Mouse (Mus musculus) lung, embryonic 15.5 days (tissue): ENCODE results near the gene Tmem265. TPM values are rescaled to one million over a fixed set of nuclear protein-coding genes. Genes with fewer than 3 reads are reported as not detected.

Experiments used
- ATAC-seq: fragments of 200-750 bp; cut with Nextera tagmentation; 2 replicates; pipeline ENCODE4 v1.8.0; 2017; ENCODE audit warnings: moderate number of reproducible peaks, borderline replicate concordance; ENCODE audit not compliant: low FRiP score, low TSS enrichment; ENCODE audit errors: extremely low read depth
- H3K27ac ChIP-seq: fragments of 300-500 bp; sonication (generic); 2 replicates; pipeline ENCODE4 v1.5.1; 2015; ENCODE audit warnings: moderate library complexity, mild to moderate bottlenecking, inconsistent platforms
- H3K27me3 ChIP-seq: fragments of 300-500 bp; sonication (generic); 2 replicates; pipeline ENCODE4 v1.6.1; 2015; ENCODE audit warnings: inconsistent platforms
- H3K36me3 ChIP-seq: fragments of 300-500 bp; sonication (generic); 2 replicates; pipeline ENCODE4 v1.6.1; 2015; ENCODE audit warnings: inconsistent platforms
- H3K4me1 ChIP-seq: fragments of 300-500 bp; sonication (generic); 2 replicates; pipeline ENCODE4 v1.6.1; 2015; ENCODE audit warnings: inconsistent platforms
- H3K4me2 ChIP-seq: fragments of 300-500 bp; sonication (generic); 2 replicates; pipeline ENCODE4 v1.6.1; 2015; ENCODE audit warnings: inconsistent platforms, mild to moderate bottlenecking, moderate library complexity
- H3K4me3 ChIP-seq: fragments of 300-500 bp; sonication (generic); 2 replicates; pipeline ENCODE4 v1.5.1; 2015; ENCODE audit warnings: mild to moderate bottlenecking, inconsistent platforms
- H3K9ac ChIP-seq: fragments of 300-500 bp; sonication (generic); 2 replicates; pipeline ENCODE4 v1.6.1; 2015; ENCODE audit warnings: inconsistent platforms
- H3K9me3 ChIP-seq: fragments of 300-500 bp; sonication (generic); 2 replicates; pipeline ENCODE4 v1.6.1; 2016; ENCODE audit warnings: inconsistent platforms
- WGBS: fragments of 180-500 bp; shearing (Covaris S2); methylation state at CpG from one replicate; pipeline ENCODE4 v1.1.7; 2015; 5-methylcytosine and 5-hydroxymethylcytosine counted together
- polyA plus RNA-seq: library from polyadenylated mRNA; unstranded; fragments of >200 nt; fragmentation: Nextera tagmentation; extraction: Ambion mirVana; gene quantifications from 2 replicates; pipeline ENCODE4 v1.2.1, GENCODE M21; 2015

Tmem265 gene
- polyA plus RNA-seq, 1 experiment from 2014 or later = 7.7 TPM

- Histone ChIP-seq H3K9ac (peak overlapping the region; percentile 93), H3K9me3 (no peaks in the 10 kb centered on the region), H3K4me1 (peaks cover 18% of the 10 kb centered on the region), H3K27me3 (no peaks in the 10 kb centered on the region), H3K36me3 (peaks cover 36% of the 10 kb centered on the region), H3K4me2 (peak overlapping the region; percentile 73), H3K27ac (peak overlapping the region; percentile 87), H3K4me3 (peak overlapping the region; percentile 100)
- peak; percentile 68 for ATAC-seq
- WGBS = 0% methylated on average over 34 of the region's 44 CpGs
Measured at GRCm38 (mm10) chr7:127614511-127614890, 53.3 kb downstream of the Tmem265 start.

DNA sequence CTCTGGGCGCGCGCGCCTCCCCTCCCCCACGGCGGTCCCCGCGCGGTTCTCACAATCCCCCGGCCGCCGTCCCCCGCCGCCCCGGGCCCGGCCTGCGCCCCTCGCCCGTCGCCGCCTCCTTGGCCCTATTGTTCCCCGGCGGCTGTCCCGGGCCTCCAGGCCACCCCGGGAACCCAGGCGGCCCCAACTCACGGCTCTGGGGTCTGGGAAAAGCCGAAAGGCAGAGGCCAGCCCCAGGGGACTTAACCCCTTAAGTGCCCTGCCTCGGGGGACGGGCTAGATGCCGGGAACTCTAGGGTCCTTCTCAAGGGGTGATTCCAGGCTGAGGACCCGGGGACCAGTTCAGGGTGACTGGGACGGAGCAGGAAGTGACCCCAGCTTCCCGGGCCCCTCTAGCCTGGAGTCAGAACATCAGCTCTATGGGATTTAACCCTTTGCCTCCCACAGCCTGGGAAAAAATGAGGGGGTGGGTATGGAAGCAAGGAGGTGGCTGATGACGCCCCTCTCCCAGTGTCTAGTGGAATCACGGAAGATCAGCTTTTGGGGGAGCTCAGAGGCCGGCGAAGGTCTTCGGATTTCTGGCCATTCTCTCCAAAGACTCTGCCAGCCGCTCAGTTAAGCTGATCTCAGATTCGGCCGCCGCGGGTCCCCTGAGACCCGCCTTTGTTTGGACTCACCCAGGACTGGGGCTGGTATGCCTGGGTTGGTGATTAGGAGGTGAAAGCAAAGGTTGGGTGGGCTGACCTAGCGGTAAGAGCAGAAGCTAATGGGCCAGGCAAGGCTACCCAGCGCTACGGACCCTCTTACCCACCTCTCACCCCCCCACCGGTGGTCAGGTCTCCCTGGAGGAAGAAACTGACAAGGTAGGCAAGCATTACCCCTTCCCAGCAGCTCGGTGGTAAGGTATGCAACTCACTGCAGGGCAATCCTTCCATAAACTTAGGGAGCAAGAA lies 54.0 kb downstream of the Tmem265 start, which contains the start of gene Zfp629:
Gene Zfp629 (minus strand): TSS at position 907 of the 953 bp plus-strand sequence.
- Histone ChIP-seq H3K36me3 (peaks cover 29% of the 10 kb centered on the region), H3K4me1 (peaks cover 18% of the 10 kb centered on the region), H3K4me3 (peak within 1 kb of the TSS; percentile 100), H3K27ac (peak within 1 kb of the TSS; percentile 87), H3K27me3 (no peaks in the 10 kb centered on the region), H3K9me3 (no peaks in the 10 kb centered on the region), H3K4me2 (peak within 1 kb of the TSS; percentile 73), H3K9ac (peak within 1 kb of the TSS; percentile 93)
- ATAC-seq = peak; percentile 90
- WGBS = 1% methylated on average over 49 of the region's 50 CpGs

DNA sequence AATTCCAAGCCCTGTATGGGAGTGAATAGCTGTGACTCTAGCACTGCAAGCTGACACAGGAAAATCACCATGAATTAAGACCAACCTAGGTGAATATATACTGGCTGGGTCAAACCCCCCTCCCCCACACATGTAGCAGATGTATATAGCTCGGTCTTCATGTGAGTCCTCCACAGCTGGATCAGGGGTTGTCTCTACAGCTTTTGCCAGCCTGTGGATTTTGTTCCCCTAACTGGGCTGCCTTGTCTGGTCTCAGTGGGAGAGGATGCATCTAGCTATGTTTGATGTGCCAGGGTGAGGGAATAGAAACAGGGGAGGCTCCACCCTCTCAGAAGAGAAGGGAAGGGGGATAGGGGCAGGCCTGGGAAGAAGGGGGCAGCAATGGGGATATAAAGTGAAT lies 55.1 kb downstream of the Tmem265 start:
- Histone ChIP-seq H3K4me2 (peak overlapping the region; percentile 73), H3K4me3 (no peak overlapping the region), H3K27ac (no peak overlapping the region), H3K9me3 (no peaks in the 10 kb centered on the region), H3K4me1 (peaks cover 18% of the 10 kb centered on the region), H3K9ac (no peak overlapping the region), H3K27me3 (no peaks in the 10 kb centered on the region), H3K36me3 (peaks cover 18% of the 10 kb centered on the region)
- 79% methylated on average over 1 of the region's 1 CpGs for WGBS
- no peak for ATAC-seq

Other genes with a start within 250 kb of the Tmem265 start
- 16.8 and 18.1 TPM in 2 replicates for gene Zfp768, start 215.8 kb upstream of the Tmem265 start, polyA plus RNA-seq
- 9.5 TPM in 2 replicates for gene Zfp747, start 185.3 kb upstream of the Tmem265 start, polyA plus RNA-seq
- gene 9130019O22Rik, start 174.2 kb upstream of the Tmem265 start, polyA plus RNA-seq = 7.3 and 7.9 TPM in 2 replicates
- gene E430018J23Rik, start 167.8 kb upstream of the Tmem265 start, polyA plus RNA-seq = 6.7 and 7.0 TPM in 2 replicates
- gene Zfp764, start 154.6 kb upstream of the Tmem265 start, polyA plus RNA-seq = 9.0 and 10.0 TPM in 2 replicates
- gene Zfp688, start 139.3 kb upstream of the Tmem265 start, polyA plus RNA-seq = 23.0 and 24.0 TPM in 2 replicates
- gene Zfp689, start 112.2 kb upstream of the Tmem265 start, polyA plus RNA-seq = 6.4 and 6.5 TPM in 2 replicates
- gene Prr14, start 101.8 kb upstream of the Tmem265 start, polyA plus RNA-seq = 37.1 and 40.4 TPM in 2 replicates
- gene Fbrs, start 82.2 kb upstream of the Tmem265 start, polyA plus RNA-seq = 12.2 and 13.3 TPM in 2 replicates
- 51.2 and 63.7 TPM in 2 replicates for gene Srcap, start 49.4 kb upstream of the Tmem265 start, polyA plus RNA-seq
- 13.8 and 15.4 TPM in 2 replicates for gene Gm42715, start 41.8 kb upstream of the Tmem265 start, polyA plus RNA-seq
- gene Phkg2, start 11.9 kb downstream of the Tmem265 start, polyA plus RNA-seq = 34.0 and 40.5 TPM in 2 replicates
- 12.8 and 15.7 TPM in 2 replicates for gene Ccdc189, start 27.2 kb downstream of the Tmem265 start, polyA plus RNA-seq
- 46.9 and 49.0 TPM in 2 replicates for gene Rnf40, start 27.4 kb downstream of the Tmem265 start, polyA plus RNA-seq
- 12.1 and 12.2 TPM in 2 replicates for gene Zfp629, start 54.4 kb downstream of the Tmem265 start, polyA plus RNA-seq
- gene Bcl7c, start 147.5 kb downstream of the Tmem265 start, polyA plus RNA-seq = 62.3 and 70.1 TPM in 2 replicates
- 12.1 and 12.8 TPM in 2 replicates for gene Ctf1, start 151.3 kb downstream of the Tmem265 start, polyA plus RNA-seq
- 0.16 and 0.29 TPM in 2 replicates for gene Ctf2, start 170.8 kb downstream of the Tmem265 start, polyA plus RNA-seq
- 4.3 and 5.1 TPM in 2 replicates for gene Fbxl19, start 183.2 kb downstream of the Tmem265 start, polyA plus RNA-seq
- 27.2 and 30.7 TPM in 2 replicates for gene Orai3, start 208.4 kb downstream of the Tmem265 start, polyA plus RNA-seq
- 23.3 and 24.7 TPM in 2 replicates for gene Setd1a, start 215.3 kb downstream of the Tmem265 start, polyA plus RNA-seq
- not detected in 2 replicates for gene Gm49388, start 224.2 kb downstream of the Tmem265 start, polyA plus RNA-seq
- 21.1 and 24.3 TPM in 2 replicates for gene Hsd3b7, start 239.2 kb downstream of the Tmem265 start, polyA plus RNA-seq